Mouse (Mus musculus) testis, postnatal 10 days (tissue): ENCODE results near the gene Dagla.

Experiments used
- DNase-seq: peaks from one replicate; pipeline ENCODE4 v3.0.0; 2021; ENCODE audit warnings: low spot score

Dagla gene

GRCm38 (mm10) chr19:10307351-10307750 is 2.7 kb upstream of the Dagla start:
- no peak for DNase-seq

GRCm38 (mm10) chr19:10306521-10307243 is 2.0 kb upstream of the Dagla start:
- DNase-seq: no peak

GRCm38 (mm10) chr19:10305640-10306039 is 963 bp upstream of the Dagla start:
- no peak for DNase-seq

GRCm38 (mm10) chr19:10304395-10304794 is 282 bp downstream of the Dagla start:
- DNase-seq: no peak

- no peak for DNase-seq
Observed at GRCm38 (mm10) chr19:10302852-10303251, 1.8 kb downstream of the Dagla start.

- no peak for DNase-seq
Observed at GRCm38 (mm10) chr19:10301866-10302356, 2.8 kb downstream of the Dagla start.

GRCm38 (mm10) chr19:10301263-10301662 is 3.4 kb downstream of the Dagla start:
- DNase-seq: no peak

GRCm38 (mm10) chr19:10300809-10301208 is 3.9 kb downstream of the Dagla start:
- no peak for DNase-seq

GRCm38 (mm10) chr19:10298268-10298667 is 6.4 kb downstream of the Dagla start:
- DNase-seq: no peak

- peak; percentile 63 for DNase-seq
Observed at GRCm38 (mm10) chr19:10297041-10297503, 7.6 kb downstream of the Dagla start.

GRCm38 (mm10) chr19:10296306-10296705 is 8.4 kb downstream of the Dagla start:
- no peak for DNase-seq

GRCm38 (mm10) chr19:10294631-10295562 is 9.8 kb downstream of the Dagla start:
- DNase-seq: no peak

GRCm38 (mm10) chr19:10293987-10294386 is 10.7 kb downstream of the Dagla start:
- DNase-seq: no peak

GRCm38 (mm10) chr19:10291896-10292490 is 12.7 kb downstream of the Dagla start:
- DNase-seq: no peak

GRCm38 (mm10) chr19:10290153-10290945 is 14.3 kb downstream of the Dagla start:
- DNase-seq: no peak

GRCm38 (mm10) chr19:10289609-10290150 is 15.0 kb downstream of the Dagla start:
- DNase-seq: no peak

- no peak for DNase-seq
Observed at GRCm38 (mm10) chr19:10288125-10289040, 16.3 kb downstream of the Dagla start.

GRCm38 (mm10) chr19:10286458-10286872 is 18.2 kb downstream of the Dagla start:
- DNase-seq: no peak

- DNase-seq: no peak
Observed at GRCm38 (mm10) chr19:10280771-10281540, 23.7 kb downstream of the Dagla start.
